Mouse (Mus musculus): ENCODE results near the gene Osm. TPM values are rescaled to one million over a fixed set of nuclear protein-coding genes. Genes with fewer than 3 reads are reported as not detected.

Gene Osm
- polyA plus RNA-seq, 1 experiment from 2014 or later: not detected

- Histone ChIP-seq H3K4me2 (no peak overlapping the region), H3K36me3 (no peaks in the 10 kb centered on the region), H3K27me3 (replicated peaks) (peaks cover 69% of the 10 kb centered on the region), H3K9ac (no peak overlapping the region), H3K4me1 (replicated peaks) (peaks cover 18% of the 10 kb centered on the region), H3K27ac (ENCODE audit: poor library complexity, severe bottlenecking) (no peak overlapping the region), H3K9me3 (replicated peaks) (no peaks in the 10 kb centered on the region), H3K4me3 (no peak overlapping the region)
- 32% methylated on average over 20 of the region's 20 CpGs for WGBS
- ATAC-seq (ENCODE audit: insufficient number of reproducible peaks, low FRiP score): peak; percentile 34; the same call in 1 of the 2 replicates
These were observed 34.7 kb downstream of the Osm start for GRCm38 (mm10) chr11:4270744-4271459.

- no peak overlapping the region for H3K9ac ChIP-seq
- no peak for ATAC-seq (ENCODE audit: insufficient number of reproducible peaks, low FRiP score)
- WGBS: 69% methylated on average over 11 of the region's 11 CpGs
- no peaks in the 10 kb centered on the region for H3K36me3 ChIP-seq
- no peak overlapping the region for H3K4me2 ChIP-seq
- H3K4me1 ChIP-seq (replicated peaks): peaks cover 24% of the 10 kb centered on the region
- no peak overlapping the region for H3K27ac ChIP-seq (ENCODE audit: poor library complexity, severe bottlenecking)
- H3K4me3 ChIP-seq: no peak overlapping the region
- H3K9me3 ChIP-seq (replicated peaks): no peaks in the 10 kb centered on the region
- peaks cover 63% of the 10 kb centered on the region for H3K27me3 ChIP-seq (replicated peaks)
These were observed 35.3 kb downstream of the Osm start for GRCm38 (mm10) chr11:4271544-4271943.

- H3K36me3 ChIP-seq: no peaks in the 10 kb centered on the region
- H3K27ac ChIP-seq (ENCODE audit: poor library complexity, severe bottlenecking): no peak overlapping the region
- H3K4me3 ChIP-seq: no peak overlapping the region
- peak overlapping the region; percentile 27 for H3K4me2 ChIP-seq
- peaks cover 21% of the 10 kb centered on the region for H3K4me1 ChIP-seq (replicated peaks)
- peaks cover 16% of the 10 kb centered on the region; the same call in 1 of the 2 replicates for H3K27me3 ChIP-seq (replicated peaks)
- WGBS: 33% methylated on average over 11 of the region's 11 CpGs
- no peak for ATAC-seq (ENCODE audit: insufficient number of reproducible peaks, low FRiP score)
- H3K9me3 ChIP-seq (replicated peaks): no peaks in the 10 kb centered on the region
- no peak overlapping the region for H3K9ac ChIP-seq
These were observed 40.2 kb downstream of the Osm start for GRCm38 (mm10) chr11:4276411-4276861.

- Histone ChIP-seq H3K4me3 (no peak overlapping the region), H3K4me2 (no peak overlapping the region), H3K27me3 (replicated peaks) (peaks cover 6% of the 10 kb centered on the region; the same call in 1 of the 2 replicates), H3K27ac (ENCODE audit: poor library complexity, severe bottlenecking) (no peak overlapping the region), H3K4me1 (replicated peaks) (peaks cover 24% of the 10 kb centered on the region), H3K9me3 (replicated peaks) (no peaks in the 10 kb centered on the region), H3K36me3 (no peaks in the 10 kb centered on the region), H3K9ac (no peak overlapping the region)
- 56% methylated on average over 7 of the region's 7 CpGs for WGBS
- no peak for ATAC-seq (ENCODE audit: insufficient number of reproducible peaks, low FRiP score)
These were observed 43.7 kb downstream of the Osm start for GRCm38 (mm10) chr11:4279909-4280308.

- H3K4me2 ChIP-seq: no peak overlapping the region
- H3K36me3 ChIP-seq: no peaks in the 10 kb centered on the region
- H3K9me3 ChIP-seq (replicated peaks): no peaks in the 10 kb centered on the region
- H3K27me3 ChIP-seq (replicated peaks): no peaks in the 10 kb centered on the region
- no peak for ATAC-seq (ENCODE audit: insufficient number of reproducible peaks, low FRiP score)
- H3K4me1 ChIP-seq (replicated peaks): peaks cover 19% of the 10 kb centered on the region
- WGBS: 80% methylated on average over 6 of the region's 6 CpGs
- H3K27ac ChIP-seq (ENCODE audit: poor library complexity, severe bottlenecking): no peak overlapping the region
- no peak overlapping the region for H3K9ac ChIP-seq
- no peak overlapping the region for H3K4me3 ChIP-seq
These were observed 45.6 kb downstream of the Osm start for GRCm38 (mm10) chr11:4281852-4282251.

- Histone ChIP-seq H3K9ac (no peak overlapping the region), H3K27me3 (replicated peaks) (0 out of 2 replicates have a peak, but pooled peaks cover 4% of the 10 kb centered on the region), H3K9me3 (replicated peaks) (no peaks in the 10 kb centered on the region), H3K4me3 (no peak overlapping the region), H3K27ac (ENCODE audit: poor library complexity, severe bottlenecking) (no peak overlapping the region), H3K4me2 (no peak overlapping the region), H3K36me3 (no peaks in the 10 kb centered on the region), H3K4me1 (replicated peaks) (peaks cover 14% of the 10 kb centered on the region)
- peak; percentile 49; the same call in 1 of the 2 replicates for ATAC-seq (ENCODE audit: insufficient number of reproducible peaks, low FRiP score)
- 20% methylated on average over 4 of the region's 4 CpGs for WGBS
These were observed 47.4 kb downstream of the Osm start for GRCm38 (mm10) chr11:4283627-4284026.

- H3K27ac ChIP-seq (ENCODE audit: poor library complexity, severe bottlenecking): no peak overlapping the region
- no peak for ATAC-seq (ENCODE audit: insufficient number of reproducible peaks, low FRiP score)
- no peak overlapping the region for H3K4me2 ChIP-seq
- no peak overlapping the region for H3K4me3 ChIP-seq
- no peak overlapping the region for H3K9ac ChIP-seq
- H3K4me1 ChIP-seq (replicated peaks): peaks cover 26% of the 10 kb centered on the region
- peaks cover 12% of the 10 kb centered on the region; the same call in 1 of the 2 replicates for H3K27me3 ChIP-seq (replicated peaks)
- H3K36me3 ChIP-seq: no peaks in the 10 kb centered on the region
- 50% methylated on average over 3 of the region's 3 CpGs for WGBS
- no peaks in the 10 kb centered on the region for H3K9me3 ChIP-seq (replicated peaks)
These were observed 53.1 kb downstream of the Osm start for GRCm38 (mm10) chr11:4289280-4289679.

Other genes with a start within 250 kb of the Osm start
- gene Sec14l4, start 205.0 kb upstream of the Osm start, polyA plus RNA-seq (2016; fragmentation: Nextera tagmentation; extraction: Ambion mirVana): not detected in 2 replicates
- not detected in 2 replicates for gene Sec14l3, start 171.6 kb upstream of the Osm start, polyA plus RNA-seq (2016; fragmentation: Nextera tagmentation; extraction: Ambion mirVana)
- gene Mtfp1, start 141.0 kb upstream of the Osm start, polyA plus RNA-seq (2016; fragmentation: Nextera tagmentation; extraction: Ambion mirVana): 18.6 and 21.2 TPM in 2 replicates
- 0.86 and 1.1 TPM in 2 replicates for gene Sec14l2, start 113.0 kb upstream of the Osm start, polyA plus RNA-seq (2016; fragmentation: Nextera tagmentation; extraction: Ambion mirVana)
- 21.4 and 22.0 TPM in 2 replicates for gene Rnf215, start 101.2 kb upstream of the Osm start, polyA plus RNA-seq (2016; fragmentation: Nextera tagmentation; extraction: Ambion mirVana)
- 4.7 and 5.5 TPM in 2 replicates for gene Ccdc157, start 76.1 kb upstream of the Osm start, polyA plus RNA-seq (2016; fragmentation: Nextera tagmentation; extraction: Ambion mirVana)
- gene Sf3a1, start 76.1 kb upstream of the Osm start, polyA plus RNA-seq (2016; fragmentation: Nextera tagmentation; extraction: Ambion mirVana): 43.1 and 46.5 TPM in 2 replicates
- gene Tbc1d10a, start 49.6 kb upstream of the Osm start, polyA plus RNA-seq (2016; fragmentation: Nextera tagmentation; extraction: Ambion mirVana): 15.6 TPM in 2 replicates
- gene Castor1, start 18.2 kb upstream of the Osm start, polyA plus RNA-seq (2016; fragmentation: Nextera tagmentation; extraction: Ambion mirVana): 3.4 and 3.8 TPM in 2 replicates
- 0.24 and 0.63 TPM in 2 replicates for gene Lif, start 21.1 kb downstream of the Osm start, polyA plus RNA-seq (2016; fragmentation: Nextera tagmentation; extraction: Ambion mirVana)
- 0.38 and 0.41 TPM in 2 replicates for gene Hormad2, start 204.7 kb downstream of the Osm start, polyA plus RNA-seq (2016; fragmentation: Nextera tagmentation; extraction: Ambion mirVana)